Mouse (Mus musculus): ENCODE measurements around the gene Gpr143.
"Not testable (repeated sequence)": the region's sequence is repeated elsewhere in the genome, so short reads cannot be mapped to it uniquely, and the experiment has no call there.

Gene Gpr143

DNA sequence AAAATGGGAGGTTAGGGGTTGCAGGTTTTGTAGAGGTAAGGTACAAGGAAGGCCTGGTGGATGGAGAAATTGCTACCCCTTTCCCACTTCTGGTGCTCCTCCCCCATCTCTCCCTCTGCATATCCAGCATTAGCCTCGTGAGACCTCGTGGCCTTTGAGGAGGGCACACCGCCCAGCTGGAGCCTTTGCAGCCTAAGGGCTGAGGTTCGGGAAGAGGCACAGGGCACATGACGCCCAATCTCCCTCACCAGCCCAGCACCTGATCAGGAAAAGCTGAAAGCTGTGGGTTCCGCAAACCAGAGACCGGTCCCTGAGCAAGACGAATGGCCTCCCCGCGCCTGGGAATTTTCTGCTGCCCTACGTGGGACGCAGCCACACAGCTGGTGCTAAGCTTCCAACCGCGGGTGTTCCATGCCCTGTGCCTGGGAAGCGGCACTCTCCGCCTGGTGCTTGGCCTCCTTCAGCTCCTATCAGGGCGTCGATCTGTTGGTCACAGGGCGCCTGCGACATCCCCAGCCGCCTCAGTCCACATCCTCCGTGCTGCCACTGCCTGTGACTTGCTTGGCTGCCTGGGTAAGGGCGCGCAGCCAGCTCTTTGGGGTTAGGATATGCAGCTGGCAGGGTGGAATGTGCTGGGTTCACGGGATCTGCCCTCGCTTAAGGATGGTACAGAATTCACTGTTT lies at the start of gene Gpr143:
Gene Gpr143, plus strand, starts transcription at position 202 of the 684 bp plus-strand sequence.
- DNase-seq: no peak

DNA sequence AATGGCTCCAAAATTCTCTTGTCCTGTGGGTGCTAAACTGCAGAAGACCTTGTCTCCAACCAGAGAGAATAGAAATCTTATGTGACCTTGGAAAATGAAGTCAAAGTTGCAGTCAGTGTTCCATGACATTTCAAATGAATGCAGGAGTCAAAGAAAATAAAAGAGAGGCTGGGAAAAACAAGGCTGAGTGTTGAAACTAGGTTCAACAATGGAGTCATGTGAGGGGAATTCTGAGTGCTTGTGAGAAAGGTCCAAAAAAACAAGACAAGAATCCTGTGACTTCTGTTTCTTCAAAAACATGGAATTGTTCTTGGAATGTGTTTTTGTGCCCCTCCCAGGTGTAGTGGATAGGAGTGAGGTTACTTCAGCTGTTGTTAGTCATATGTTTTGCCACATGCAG lies 46.4 kb upstream of the Gpr143 start:
- DNase-seq: no peak

DNA sequence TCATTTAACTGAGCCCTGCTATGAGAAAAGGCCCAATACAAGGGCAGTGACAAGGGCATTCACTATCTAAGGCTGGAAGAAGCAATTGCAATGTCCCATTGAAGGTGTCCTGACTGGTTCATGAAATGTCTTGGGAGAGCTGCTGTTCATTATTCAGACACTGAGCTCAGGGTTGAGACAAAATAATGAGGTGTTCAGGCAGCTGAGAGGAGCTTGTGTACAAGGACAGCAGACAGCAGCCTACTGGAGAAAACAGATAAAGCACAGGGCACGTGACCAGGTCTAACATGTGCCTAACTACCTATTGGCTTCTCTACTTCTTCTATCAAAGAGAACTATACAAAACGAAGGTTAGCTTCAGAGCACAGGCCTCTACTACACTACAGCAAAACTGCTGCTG lies 43.5 kb upstream of the Gpr143 start:
- no peak for DNase-seq

DNA sequence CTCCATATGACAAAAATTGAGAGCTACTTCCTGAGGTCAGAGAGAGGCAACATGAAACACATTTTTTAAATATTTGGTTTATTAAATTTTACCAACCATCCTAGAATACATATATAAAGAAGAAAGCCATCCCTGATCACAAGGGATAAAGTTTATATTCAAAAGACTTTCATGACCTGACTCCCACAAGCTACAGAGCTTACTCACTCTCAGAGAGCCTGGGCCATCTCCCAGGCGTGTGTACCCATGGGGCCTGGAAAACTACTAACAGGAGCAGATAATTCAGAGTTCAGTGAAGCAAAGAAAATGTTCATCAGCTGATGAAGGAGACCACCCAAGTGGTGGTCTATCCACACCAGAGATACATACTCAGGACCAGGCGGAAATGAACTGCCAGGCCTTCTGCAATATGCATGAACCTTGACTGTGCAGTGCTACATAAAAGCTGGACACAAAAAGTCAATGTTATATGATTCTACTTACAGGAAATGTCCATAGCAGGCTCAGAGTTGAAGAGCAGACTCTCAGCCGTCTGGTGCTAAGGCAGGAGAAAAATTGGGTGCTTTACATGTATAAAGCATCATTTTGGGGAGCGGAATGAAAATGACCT lies 42.9 kb upstream of the Gpr143 start:
- no peak for DNase-seq

DNA sequence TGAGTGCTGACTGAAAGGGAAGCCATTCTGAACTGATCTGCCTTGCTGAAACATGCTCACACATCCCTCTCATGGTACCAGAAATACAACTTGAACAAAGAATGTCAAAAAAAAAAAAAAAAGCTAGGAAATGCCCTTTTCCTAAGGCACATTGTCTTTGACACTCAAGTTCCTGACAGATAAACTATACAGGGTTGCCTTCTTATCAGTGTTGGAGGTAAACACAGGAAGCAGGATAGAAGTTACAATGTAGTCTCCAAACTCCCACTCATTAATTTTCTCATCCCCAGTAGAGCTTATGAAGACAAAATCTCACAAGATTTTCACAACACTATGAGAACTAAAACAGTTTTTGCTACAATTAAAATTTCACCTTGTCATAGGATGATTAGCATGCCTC lies 38.1 kb upstream of the Gpr143 start:
- no peak for DNase-seq

DNA sequence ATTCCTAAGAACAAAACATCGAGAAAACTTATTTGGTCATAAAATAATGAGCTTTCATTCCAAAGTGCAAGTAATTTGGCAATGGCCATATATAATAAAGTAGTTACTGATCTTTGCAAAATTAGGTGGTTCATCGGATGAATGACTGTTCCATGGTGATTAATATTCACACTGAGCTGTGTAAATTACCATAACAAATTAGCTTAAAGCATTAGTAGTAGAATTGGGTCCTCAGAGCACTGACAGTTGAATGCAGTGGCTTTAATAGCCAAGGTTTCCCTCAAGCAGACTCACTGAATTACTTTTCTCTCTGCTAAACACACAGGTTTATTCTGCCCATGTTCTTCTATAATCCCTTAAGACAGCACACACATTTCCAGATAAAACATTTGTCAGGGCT lies 35.8 kb upstream of the Gpr143 start:
- no peak for DNase-seq

DNA sequence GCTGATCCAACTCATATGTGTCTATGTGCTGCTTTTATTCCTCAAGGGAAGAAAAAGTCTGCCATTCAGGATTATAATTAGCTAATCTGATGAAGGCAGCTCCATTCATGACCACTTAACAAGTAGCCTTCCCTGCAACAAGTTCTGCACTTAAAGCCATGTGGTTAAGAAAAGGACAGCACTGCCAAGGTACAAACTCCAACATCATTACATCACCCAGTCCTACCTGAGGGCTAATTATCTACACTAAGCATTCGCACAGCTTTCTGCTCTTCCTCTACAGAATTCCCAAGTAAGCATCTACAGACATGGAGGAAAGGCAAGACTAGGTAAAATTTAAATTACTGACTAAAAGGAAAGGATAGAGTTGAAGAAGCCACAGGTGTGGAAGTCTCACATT lies 25.9 kb upstream of the Gpr143 start:
- no peak for DNase-seq

DNA sequence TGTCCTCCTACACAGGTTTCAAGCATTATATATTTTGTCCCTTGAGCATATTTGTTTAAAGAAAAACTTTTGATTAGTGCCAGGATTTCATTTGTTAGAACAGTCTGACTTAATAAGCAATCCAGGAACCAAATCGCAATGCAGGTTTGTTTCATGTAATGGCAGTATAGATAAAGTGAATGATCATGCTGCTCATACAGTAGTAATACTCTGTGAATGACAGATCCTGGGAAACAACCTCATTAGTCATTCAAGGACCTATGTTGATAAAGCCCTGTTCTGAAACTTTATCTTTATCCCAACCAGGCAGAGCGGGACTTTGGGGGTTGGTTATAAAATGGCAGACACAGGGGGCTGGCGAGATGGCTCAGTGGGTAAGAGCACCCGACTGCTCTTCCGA lies 25.4 kb upstream of the Gpr143 start:
- DNase-seq: no peak

DNA sequence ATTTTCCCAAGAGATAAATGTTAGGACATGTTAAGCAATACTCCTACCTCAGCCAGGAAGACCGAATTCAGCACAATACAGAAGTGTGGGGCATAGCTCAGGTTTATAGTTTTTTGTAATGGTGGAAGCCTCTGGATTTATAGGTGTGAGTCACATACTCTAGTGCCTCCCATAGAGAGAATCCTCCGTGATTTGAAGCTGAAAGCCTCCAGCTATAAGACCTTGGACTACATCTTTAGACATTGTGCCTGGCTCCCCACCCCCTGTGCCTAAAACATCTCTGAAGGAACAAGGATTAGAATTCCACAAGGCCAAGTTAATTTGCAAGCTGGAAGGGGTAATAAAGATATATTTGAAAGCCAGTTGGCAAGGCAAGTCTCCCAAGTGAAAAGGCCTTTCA lies 19.3 kb upstream of the Gpr143 start:
- DNase-seq: no peak

DNA sequence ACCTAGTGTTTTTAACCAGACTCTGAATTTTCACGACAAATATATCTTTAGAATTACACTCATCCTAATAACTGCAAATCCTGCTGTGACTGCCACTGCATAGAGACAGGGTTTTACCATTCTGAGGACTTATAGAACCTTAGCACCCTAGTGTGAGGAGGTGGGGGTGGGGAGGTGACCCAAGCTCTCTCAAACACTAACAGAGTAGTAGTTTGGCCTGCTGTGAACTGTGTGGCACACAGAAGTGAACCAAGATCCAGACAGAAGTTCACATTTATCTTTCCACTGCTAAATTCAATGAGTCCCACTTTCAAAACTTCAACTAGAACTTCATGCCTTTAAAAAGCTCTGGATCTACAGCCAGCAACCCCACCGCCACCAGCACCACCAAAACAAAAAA lies 18.9 kb upstream of the Gpr143 start:
- no peak for DNase-seq

DNA sequence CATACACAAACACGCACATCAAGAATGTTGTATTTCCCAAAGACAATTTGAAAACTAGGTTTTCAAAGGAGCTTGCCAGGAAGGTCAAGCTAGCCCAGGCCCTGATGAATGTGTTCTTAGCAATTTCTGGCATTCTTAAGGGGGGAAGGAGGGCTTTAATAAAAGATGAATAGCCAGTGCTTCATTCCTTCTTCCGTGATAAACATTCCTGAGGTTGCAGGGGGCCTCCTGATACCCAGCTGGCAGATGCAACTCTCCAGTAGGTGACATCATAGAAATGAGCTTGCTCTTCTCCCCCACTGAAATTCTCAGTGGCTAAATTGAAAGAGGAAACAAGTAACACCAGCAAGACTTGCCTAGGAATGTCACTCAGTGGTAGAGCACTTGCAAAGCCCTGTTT lies 17.6 kb upstream of the Gpr143 start:
- DNase-seq: no peak

DNA sequence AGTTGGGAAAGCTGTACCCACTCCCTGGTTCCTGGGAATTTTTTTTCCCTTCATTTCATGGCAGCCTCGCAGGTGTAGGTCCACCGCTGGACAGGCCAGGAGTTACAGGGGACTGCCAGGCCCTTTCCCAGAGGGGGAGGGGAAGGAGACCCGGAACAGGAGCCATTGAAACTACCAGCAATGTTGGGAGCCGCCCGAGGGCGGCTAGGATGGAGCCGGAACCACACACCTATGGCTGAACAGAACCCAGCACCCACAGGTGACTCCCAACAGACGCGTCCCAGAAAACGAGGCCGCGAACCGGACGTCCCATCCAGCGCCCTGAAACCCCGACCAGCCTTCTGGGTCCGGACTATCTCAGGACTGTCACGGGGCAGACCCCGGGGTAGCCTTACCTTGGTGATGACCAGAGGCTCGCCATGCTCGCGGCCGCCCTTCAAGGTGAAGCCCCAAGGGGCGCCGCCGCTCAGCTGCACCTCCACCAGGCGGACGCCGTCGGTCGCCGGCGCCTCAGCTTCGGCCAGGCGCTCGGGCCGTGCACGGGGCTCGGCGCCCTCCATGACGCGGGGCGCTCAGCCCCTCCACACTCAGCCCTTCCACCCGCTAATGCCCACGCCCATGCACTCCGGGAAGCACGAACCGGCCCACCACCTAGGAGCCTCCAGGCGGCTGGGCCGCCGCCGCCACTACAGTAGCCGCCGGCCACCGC lies 12.7 kb upstream of the Gpr143 start, which contains the start of gene Shroom2:
Gene Shroom2, minus strand, starts transcription at position 575 of the 709 bp plus-strand sequence.
- DNase-seq: no peak

DNA sequence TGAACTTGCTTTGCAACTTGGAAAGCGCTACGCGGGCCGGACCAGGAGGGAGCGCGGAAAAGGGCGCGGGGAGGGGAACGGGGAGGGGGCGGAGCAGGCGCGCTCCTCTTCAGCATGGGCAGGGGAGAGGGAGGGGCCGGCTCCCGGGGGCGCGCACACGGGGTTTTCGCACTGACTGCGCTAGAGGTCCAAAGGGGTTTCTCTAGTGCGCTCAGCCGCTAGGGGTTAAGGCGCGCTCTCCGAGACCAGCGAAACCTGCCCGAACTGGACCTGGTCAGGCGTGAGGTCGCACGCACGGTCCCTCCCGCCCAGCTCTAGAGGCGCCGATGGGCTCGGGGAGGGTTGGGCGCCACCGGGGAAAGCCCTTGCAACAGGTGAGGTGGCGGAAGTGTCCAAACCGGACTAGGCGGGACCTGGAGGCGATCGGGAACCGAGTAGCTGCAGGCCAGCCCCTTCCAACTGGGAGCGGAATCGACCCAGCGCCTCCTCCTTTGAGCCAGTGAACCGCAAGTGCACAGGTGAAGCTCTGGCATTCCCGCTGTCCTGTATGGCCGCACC lies 12.0 kb upstream of the Gpr143 start:
- no peak for DNase-seq

DNA sequence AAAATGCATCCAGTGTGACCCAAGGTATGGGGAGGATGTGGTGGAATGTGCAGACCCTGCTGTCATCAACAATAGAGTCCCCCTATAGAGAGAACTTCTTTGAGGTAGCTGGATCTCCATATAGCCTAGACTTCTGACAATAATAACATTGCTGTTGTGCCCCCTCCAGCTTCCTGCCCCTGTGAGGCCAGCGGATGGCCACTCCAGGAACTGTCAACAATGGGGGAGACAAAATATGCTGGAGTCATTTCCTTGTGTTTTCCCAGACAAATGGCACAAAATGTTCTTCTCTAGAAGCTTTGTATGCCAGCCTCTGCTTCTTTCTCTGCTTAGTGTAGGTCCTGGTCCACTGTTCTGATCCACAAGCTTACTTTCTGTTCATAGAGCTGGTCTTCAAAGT lies 6.4 kb downstream of the Gpr143 start:
- no peak for DNase-seq

DNA sequence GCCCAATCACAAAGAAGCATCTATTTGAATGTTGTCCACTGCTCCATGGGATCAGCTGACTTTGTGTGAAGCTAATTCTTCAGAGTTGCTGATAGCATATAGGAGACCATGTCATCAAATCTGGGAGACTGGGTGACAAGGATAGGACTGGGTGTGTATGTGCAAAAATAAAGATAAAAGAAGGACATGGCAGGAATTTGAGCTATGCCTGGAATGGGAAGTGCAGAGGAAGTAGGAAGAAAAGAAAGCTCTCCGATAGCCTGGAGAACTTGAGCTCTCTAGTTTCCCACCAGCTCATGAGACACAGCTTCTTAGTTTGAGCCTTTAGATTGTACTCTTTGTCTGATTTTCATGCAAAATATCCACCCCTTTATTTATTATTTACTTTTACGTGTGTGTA lies 6.9 kb downstream of the Gpr143 start:
- no peak for DNase-seq

DNA sequence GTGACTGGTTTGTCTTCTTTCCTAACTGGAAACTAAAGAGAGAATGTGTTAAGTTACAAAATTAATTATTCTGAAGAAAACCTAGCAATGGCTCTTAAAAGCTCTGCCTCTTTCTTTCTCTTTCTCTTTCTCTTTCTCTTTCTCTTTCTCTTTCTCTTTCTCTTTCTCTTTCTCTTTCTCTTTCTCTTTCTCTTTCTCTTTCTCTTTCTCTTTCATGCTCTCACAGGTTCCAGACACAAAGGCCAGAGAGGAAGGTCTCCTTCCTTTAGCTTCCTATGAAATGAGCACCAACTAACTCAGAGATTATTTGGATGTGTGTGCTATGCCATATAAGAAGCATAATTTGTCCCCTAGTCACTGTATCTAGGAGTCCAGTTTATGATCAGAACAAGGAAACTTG lies 23.6 kb downstream of the Gpr143 start:
- DNase-seq: no peak

DNA sequence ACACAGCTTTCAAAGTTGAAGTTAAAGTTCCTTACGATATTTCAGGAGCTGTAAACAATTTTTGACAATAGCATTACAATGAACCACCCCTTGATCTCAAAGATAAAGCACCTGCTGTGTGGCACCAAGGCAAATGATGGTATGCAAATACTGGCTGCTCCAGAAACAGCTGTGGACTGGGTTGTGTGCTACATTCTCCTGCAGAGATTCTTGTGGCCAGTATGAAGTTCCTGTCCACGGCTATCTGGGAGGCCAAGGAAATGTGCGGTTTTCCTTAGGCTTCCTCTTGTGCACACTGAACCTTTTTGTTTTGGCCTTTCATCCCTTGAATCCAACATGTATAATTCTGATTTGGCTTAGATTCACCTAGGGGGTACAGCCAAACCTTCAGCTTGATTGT lies 31.6 kb downstream of the Gpr143 start:
- no peak for DNase-seq

DNA sequence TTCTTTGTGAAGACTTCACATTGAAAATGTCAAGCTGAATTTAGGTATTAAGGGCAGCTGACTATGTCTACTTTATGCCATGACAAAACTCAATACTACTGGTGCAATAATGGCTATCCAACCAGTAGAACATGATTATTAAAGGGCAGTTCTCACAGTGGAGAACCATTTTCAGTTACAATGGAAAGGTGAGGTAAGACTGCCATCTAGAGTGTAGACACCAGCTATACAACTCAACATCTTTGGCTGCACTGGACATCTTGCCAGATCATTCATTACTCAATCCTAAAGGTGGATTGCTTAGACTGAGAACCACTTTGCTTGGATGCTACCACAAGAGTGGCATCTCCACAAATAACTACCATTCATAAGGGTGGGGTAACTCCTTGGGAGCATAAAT lies 37.3 kb downstream of the Gpr143 start:
- no peak for DNase-seq

DNA sequence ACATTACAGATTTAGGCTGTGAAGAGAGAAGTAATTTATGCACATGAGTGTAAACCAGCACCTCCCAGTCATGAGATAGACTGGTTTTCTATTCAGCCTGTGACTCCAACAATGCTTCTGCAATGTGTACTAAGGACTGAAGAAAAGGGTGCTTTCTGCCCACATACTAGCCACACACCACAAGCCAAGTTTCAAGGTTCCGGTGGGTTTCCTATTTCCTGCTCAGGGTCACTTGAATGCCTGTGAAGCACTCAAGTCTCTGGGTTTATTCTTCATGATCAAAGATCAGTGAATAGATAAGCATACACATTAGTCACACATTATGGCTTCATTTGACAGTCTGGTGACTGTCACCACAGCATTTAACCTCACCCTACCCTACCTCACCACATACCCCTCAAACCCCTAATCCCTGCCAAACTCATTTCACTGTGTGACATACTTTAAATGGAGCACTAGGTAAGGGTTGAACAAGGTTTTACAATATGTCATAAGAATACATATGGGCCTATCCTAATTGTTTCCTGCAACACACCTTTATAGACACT lies 49.4 kb downstream of the Gpr143 start:
- DNase-seq: not testable (repeated sequence)

DNA sequence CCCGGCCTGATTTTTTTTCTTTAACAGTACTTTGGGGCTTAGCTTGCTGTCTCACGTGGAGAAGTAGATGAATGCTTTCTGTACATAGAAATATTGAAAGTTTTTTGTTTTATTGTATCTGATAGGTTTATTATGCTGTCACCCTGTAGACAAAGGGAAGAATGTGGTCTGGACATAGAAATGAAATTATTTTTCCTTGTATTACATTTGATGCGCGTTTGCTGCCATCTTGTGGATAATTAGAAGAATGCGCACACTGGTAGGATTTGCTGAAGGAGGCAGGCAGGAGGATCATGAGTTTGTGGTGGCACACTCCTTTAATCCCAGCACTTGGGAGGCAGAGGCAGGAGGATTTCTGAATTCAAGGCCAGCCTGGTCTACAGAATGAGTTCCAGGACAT lies 53.2 kb downstream of the Gpr143 start:
- peak in 1 of 2 experiments; percentile 1 for DNase-seq

DNA sequence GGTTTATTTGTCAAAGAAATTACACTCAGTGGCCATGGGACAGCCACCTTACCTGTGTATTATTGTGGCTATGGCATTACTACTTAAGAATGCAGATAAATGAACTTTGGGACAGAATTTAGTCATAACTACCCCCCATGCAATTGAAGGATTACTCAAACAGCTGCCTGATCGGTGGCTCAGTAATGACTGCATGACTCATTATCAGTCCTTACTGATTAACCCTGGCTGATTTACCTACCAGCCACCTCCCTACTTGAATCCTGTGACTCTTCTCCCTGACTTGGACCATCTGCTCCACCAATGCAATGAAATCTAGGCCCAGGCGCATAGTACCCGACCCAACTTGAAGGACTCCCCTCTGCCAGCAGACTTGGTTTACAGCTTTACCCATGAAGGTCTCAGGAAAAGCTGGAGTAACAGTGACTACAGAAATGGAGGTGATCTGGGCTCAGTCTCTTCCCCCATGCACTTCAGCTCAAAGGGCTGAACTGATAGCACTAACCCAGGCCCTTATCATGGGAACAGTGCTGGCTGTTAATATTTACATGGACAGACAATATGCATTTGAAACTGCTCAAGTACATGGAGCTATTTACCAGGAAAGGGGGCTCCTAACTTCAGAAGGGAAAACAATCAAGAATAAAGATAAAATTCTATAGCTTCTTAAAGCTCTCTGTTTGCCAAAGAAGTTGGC lies 73.5 kb downstream of the Gpr143 start:
- no peak for DNase-seq
